Mouse (Mus musculus) natural killer cell, adult 2 months (primary cell): ENCODE results near the gene Gstk1.

Experiments used
- DNase-seq, 2 experiments: peaks; one replicate each; pipeline ENCODE4 v3.0.0; 2022; ENCODE audit warnings: low spot score in 2 of 2

Gene Gstk1

GRCm38 (mm10) chr6:42245711-42246353, at the start of gene Gstk1:
Gstk1 (plus strand) TSS chr6:42245935.
- DNase-seq: peak; percentile 70 to 83

GRCm38 (mm10) chr6:42197710-42198109, 48.0 kb upstream of the Gstk1 start:
- DNase-seq: no peak

- no peak for DNase-seq
These were observed 46.2 kb upstream of the Gstk1 start for GRCm38 (mm10) chr6:42199498-42199897.

- DNase-seq: no peak
These were observed 30.7 kb upstream of the Gstk1 start, which contains the start of gene Tas2r144 for GRCm38 (mm10) chr6:42215028-42215427. Tas2r144 (plus strand) TSS chr6:42215328.

GRCm38 (mm10) chr6:42222286-42222685, 23.4 kb upstream of the Gstk1 start:
- DNase-seq: no peak

- no peak for DNase-seq
These were observed 20.7 kb upstream of the Gstk1 start for GRCm38 (mm10) chr6:42225046-42225445.

GRCm38 (mm10) chr6:42227240-42228101, 18.3 kb upstream of the Gstk1 start:
- DNase-seq: peak; percentile 38 to 69

GRCm38 (mm10) chr6:42229610-42230009, 16.1 kb upstream of the Gstk1 start:
- no peak for DNase-seq

- DNase-seq: no peak
These were observed 14.5 kb upstream of the Gstk1 start for GRCm38 (mm10) chr6:42231191-42231590.

GRCm38 (mm10) chr6:42237276-42237805, 8.4 kb upstream of the Gstk1 start:
- no peak for DNase-seq

- no peak for DNase-seq
These were observed 4.3 kb upstream of the Gstk1 start for GRCm38 (mm10) chr6:42241311-42242045.

GRCm38 (mm10) chr6:42247173-42247572, 1.4 kb downstream of the Gstk1 start:
- no peak for DNase-seq

GRCm38 (mm10) chr6:42247981-42248380, 2.2 kb downstream of the Gstk1 start:
- DNase-seq: no peak

- no peak for DNase-seq
These were observed 6.1 kb downstream of the Gstk1 start for GRCm38 (mm10) chr6:42251791-42252190.

- no peak for DNase-seq
These were observed 7.4 kb downstream of the Gstk1 start for GRCm38 (mm10) chr6:42253103-42253502.

- DNase-seq: peak; percentile 34 to 63
These were observed 11.6 kb downstream of the Gstk1 start for GRCm38 (mm10) chr6:42257303-42257863.

- no peak for DNase-seq
These were observed 14.7 kb downstream of the Gstk1 start for GRCm38 (mm10) chr6:42260430-42260829.

GRCm38 (mm10) chr6:42261524-42262170, 15.9 kb downstream of the Gstk1 start, which contains the start of gene Tmem139:
Tmem139 (plus strand) TSS chr6:42261970.
- DNase-seq: no peak

GRCm38 (mm10) chr6:42264626-42265312, 19.0 kb downstream of the Gstk1 start, which contains the start of gene Casp2:
Casp2 (plus strand) TSS chr6:42264985.
- peak; percentile 92 to 95 for DNase-seq
